21 mouse cellular contexts compared by ENCODE assay signal in genomic region chr11:106969798-106970197, GRCm38 (mm10). TPM values are rescaled to one million over a fixed set of nuclear protein-coding genes. Genes with fewer than 3 reads are reported as not detected.
DNase-seq lines count a peak whose midpoint lies in the region; ATAC-seq and TF ChIP-seq lines count a peak whose summit lies in the region.
"Had no signal": no experiment of that assay in that cellular context is flagged by ENCODE, and none has a peak within 500 bp of the region (broad histone marks: within the 10 kb centered on the region; RNA-seq: fewer than 3 reads in every experiment).

No protein-coding gene starts in this region.

- 45% methylated on average over 8 of the region's 8 CpGs for WGBS in lung, embryonic 14.5 days
- WGBS in lung, embryonic 16.5 days: 54% methylated on average over 8 of the region's 8 CpGs

- peak overlapping the region; percentile 7; the same call in 1 of the 2 replicates for H3K27ac ChIP-seq in lung, embryonic 14.5 days (ENCODE audit: low read depth)
- H3K27ac ChIP-seq in lung, embryonic 16.5 days (ENCODE audit: low read length): peak overlapping the region; percentile 82; the same call in 1 of the 2 replicates
- H3K27ac ChIP-seq: embryonic facial prominence, embryonic 13.5 days; embryonic facial prominence, embryonic 15.5 days; forebrain, embryonic 10.5 days; forebrain, embryonic 12.5 days had no signal

- no peaks in the 10 kb centered on the region for H3K27me3 ChIP-seq in lung, embryonic 14.5 days (ENCODE audit: insufficient read depth, low read length)
- no peaks in the 10 kb centered on the region for H3K27me3 ChIP-seq in lung, embryonic 16.5 days (ENCODE audit: control insufficient read depth, insufficient read depth, low read depth, low read length)
- H3K27me3 ChIP-seq: embryonic facial prominence, embryonic 13.5 days; embryonic facial prominence, embryonic 15.5 days; forebrain, embryonic 12.5 days had no signal

- H3K9ac ChIP-seq in lung, embryonic 14.5 days: no peak overlapping the region
- no peak overlapping the region for H3K9ac ChIP-seq in lung, embryonic 16.5 days (ENCODE audit: low read length)
- H3K9ac ChIP-seq: embryonic facial prominence, embryonic 13.5 days; embryonic facial prominence, embryonic 15.5 days; forebrain, embryonic 12.5 days had no signal

- 0 out of 2 replicates have a peak, but pooled peaks cover 3% of the 10 kb centered on the region for H3K4me1 ChIP-seq in lung, embryonic 14.5 days (ENCODE audit: insufficient read depth)
- peaks cover 12% of the 10 kb centered on the region for H3K4me1 ChIP-seq in lung, embryonic 16.5 days (replicated peaks; ENCODE audit: control insufficient read depth, insufficient read depth, low read length)
- H3K4me1 ChIP-seq: forebrain, embryonic 10.5 days; forebrain, embryonic 12.5 days had no signal

- no peak overlapping the region for H3K4me3 ChIP-seq in lung, embryonic 14.5 days (ENCODE audit: low read depth, low read length)
- no peak overlapping the region for H3K4me3 ChIP-seq in lung, embryonic 16.5 days (ENCODE audit: low read length)
- H3K4me3 ChIP-seq: embryonic facial prominence, embryonic 13.5 days; embryonic facial prominence, embryonic 15.5 days; erythroblast, embryonic 14.5 days; forebrain, embryonic 10.5 days; forebrain, embryonic 12.5 days had no signal

- peak; percentile 95 for ATAC-seq in lung, embryonic 14.5 days (ENCODE audit: insufficient read depth)
- ATAC-seq in lung, embryonic 16.5 days (ENCODE audit: low read depth): peak; percentile 95
- ATAC-seq: forebrain, embryonic 14.5 days; forebrain, embryonic 16.5 days had no signal

- peak; percentile 88 for DNase-seq in lung, embryonic 14.5 days
- no peak for DNase-seq in lung, postnatal 10 days
- DNase-seq in lung, postnatal 25 days (ENCODE audit: low spot score): no peak
- DNase-seq: adrenal gland, adult 2 months; adrenal gland, postnatal 10 days; adrenal gland, postnatal 25 days; cerebellum, adult 11 months; cerebellum, adult 18-20 months; cerebellum, adult 8-10 months; cerebellum, adult 9-11 months; cerebellum, postnatal 14 days; cerebellum, postnatal 36 days; embryo, embryonic 11 days had no signal

- no peaks in the 10 kb centered on the region for H3K9me3 ChIP-seq in lung, embryonic 14.5 days (ENCODE audit: low read depth, low read length)
- no peaks in the 10 kb centered on the region for H3K9me3 ChIP-seq in lung, embryonic 16.5 days (ENCODE audit: control insufficient read depth, low read length)
- H3K9me3 ChIP-seq: embryonic facial prominence, embryonic 15.5 days; forebrain, embryonic 12.5 days had no signal

- TF ChIP-seq CTCF in lung, embryonic 14.5 days (IDR thresholded peaks at IDR 0.05; ENCODE audit: low read depth): no peak

- H3K36me3 ChIP-seq in lung, embryonic 14.5 days (ENCODE audit: insufficient read depth): no peaks in the 10 kb centered on the region
- H3K36me3 ChIP-seq in lung, embryonic 16.5 days (ENCODE audit: control insufficient read depth, insufficient read depth, low read length): no peaks in the 10 kb centered on the region
- H3K36me3 ChIP-seq: embryonic facial prominence, embryonic 13.5 days; embryonic facial prominence, embryonic 15.5 days; forebrain, embryonic 10.5 days; forebrain, embryonic 12.5 days had no signal

- H3K4me2 ChIP-seq in lung, embryonic 14.5 days: no peak overlapping the region
- no peak overlapping the region for H3K4me2 ChIP-seq in lung, embryonic 16.5 days (ENCODE audit: low read depth, low read length)
- H3K4me2 ChIP-seq: embryonic facial prominence, embryonic 13.5 days; embryonic facial prominence, embryonic 15.5 days; forebrain, embryonic 12.5 days had no signal

RNA-seq across cellular contexts. Expression of gene Kpna2, which starts 29.5 kb away (rescaled TPM):
- 563 and 575 TPM in 2 replicates for polyA plus RNA-seq in lung, embryonic 14.5 days (2014; fragmentation: Nextera tagmentation; extraction: Ambion mirVana)
- 437 and 492 TPM in 2 replicates for polyA plus RNA-seq in lung, embryonic 16.5 days (2015; fragmentation: Nextera tagmentation; extraction: Ambion mirVana)

RNA-seq across cellular contexts. Expression of gene Smurf2, which starts 49.3 kb away (rescaled TPM):
- polyA plus RNA-seq in lung, embryonic 14.5 days (2014; fragmentation: Nextera tagmentation; extraction: Ambion mirVana): 21.5 and 23.3 TPM in 2 replicates
- polyA plus RNA-seq in lung, embryonic 16.5 days (2015; fragmentation: Nextera tagmentation; extraction: Ambion mirVana): 16.4 and 17.6 TPM in 2 replicates

RNA-seq across cellular contexts. Expression of gene 1810010H24Rik, which starts 55.7 kb away (rescaled TPM):
- polyA plus RNA-seq in lung, embryonic 14.5 days (2014; fragmentation: Nextera tagmentation; extraction: Ambion mirVana): 5.1 and 7.3 TPM in 2 replicates
- polyA plus RNA-seq in lung, embryonic 16.5 days (2015; fragmentation: Nextera tagmentation; extraction: Ambion mirVana): 4.4 and 5.1 TPM in 2 replicates
- polyA plus RNA-seq: erythroblast, embryonic 14.5 days had no signal
